Mouse (Mus musculus): ENCODE measurements at regions not wholly inside any gene's neighbourhood (a gene's known extent, or its start where the extent isn't known, plus 50 kb on each side); places are given as distances from the start of the nearest gene placed in this dataset.
A peak's percentile ranks its signal among the peaks of the same experiment; 100 is the strongest.

- peak; percentile 36 for DNase-seq (ENCODE audit: low spot score)
Measured at GRCm38 (mm10) chr1:95762244-95762643, 94.9 kb upstream of the St8sia4 start.

- no peak for DNase-seq (ENCODE audit: low spot score)
Measured at GRCm38 (mm10) chr1:95754071-95754915, 86.9 kb upstream of the St8sia4 start.

DNA sequence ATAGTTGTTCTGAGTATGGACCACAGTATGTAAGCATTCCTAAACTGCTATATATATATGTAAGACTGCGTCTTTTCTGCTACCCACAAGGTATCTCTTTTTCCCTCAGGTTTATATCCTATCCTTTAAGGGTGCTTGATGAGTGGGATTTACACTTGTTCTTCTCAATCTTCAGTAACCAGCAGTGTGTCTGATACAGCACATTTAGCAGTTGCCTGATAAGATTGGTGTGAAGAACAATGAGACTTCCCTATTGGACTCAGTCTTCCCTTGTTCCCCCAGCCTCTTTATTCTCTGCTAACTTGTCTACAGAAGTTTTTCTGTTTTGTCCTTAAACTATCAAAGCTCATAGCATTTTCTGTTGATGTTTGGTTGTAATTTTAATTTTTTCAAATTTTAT, 86.1 kb upstream of the St8sia4 start:
- no peak for DNase-seq (ENCODE audit: low spot score)

- DNase-seq (ENCODE audit: low spot score) = no peak
Measured at GRCm38 (mm10) chr1:95748940-95749339, 81.6 kb upstream of the St8sia4 start.

- peak; percentile 6 for DNase-seq (ENCODE audit: low spot score)
Measured at GRCm38 (mm10) chr1:95747287-95747686, 79.9 kb upstream of the St8sia4 start.

- DNase-seq (ENCODE audit: low spot score) = no peak
Measured at GRCm38 (mm10) chr1:95744446-95744845, 77.1 kb upstream of the St8sia4 start.

- no peak for DNase-seq (ENCODE audit: low spot score)
Measured at GRCm38 (mm10) chr1:95743334-95743733, 76.0 kb upstream of the St8sia4 start.

DNA sequence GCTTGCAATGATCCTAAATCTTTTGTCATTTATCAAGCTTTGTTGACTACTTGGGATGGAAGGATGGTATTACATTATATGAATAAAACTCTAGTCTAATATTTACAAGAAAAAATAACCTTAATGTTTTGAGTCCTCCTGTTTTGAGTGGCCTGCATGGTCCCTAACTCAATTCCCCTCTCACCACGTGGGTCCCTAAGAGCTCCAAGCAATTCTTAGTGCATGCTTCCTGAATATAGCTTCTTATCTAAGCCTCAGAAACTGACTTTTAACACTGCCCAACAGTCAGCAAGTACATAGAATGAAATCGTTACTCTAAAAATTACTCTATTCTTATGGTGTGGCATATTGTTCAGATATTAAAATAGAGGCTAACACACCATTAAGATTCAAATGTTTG, 52.1 kb upstream of the St8sia4 start:
- no peak for DNase-seq (ENCODE audit: low spot score)

GRCm38 (mm10) chr1:95718794-95719193, 51.4 kb upstream of the St8sia4 start:
- DNase-seq (ENCODE audit: low spot score) = no peak

Data from c-Kit-positive CD71-positive TER-119-positive erythroid progenitor cells, embryonic 14.5 days (primary cell).